Mouse (Mus musculus) E14TG2a.4 (cell line): ENCODE measurements around the gene Bpifa5.

Experiments
- CTCF ChIP-seq: conservative IDR thresholded peaks from 2 replicates; pipeline ENCODE4 v1.5.1; 2014; ENCODE audit warnings: low read length
- POU5F1 ChIP-seq: IDR thresholded peaks from 2 replicates; pipeline ENCODE4 v1.6.1; 2014; ENCODE audit warnings: low read length, borderline replicate concordance

DNA sequence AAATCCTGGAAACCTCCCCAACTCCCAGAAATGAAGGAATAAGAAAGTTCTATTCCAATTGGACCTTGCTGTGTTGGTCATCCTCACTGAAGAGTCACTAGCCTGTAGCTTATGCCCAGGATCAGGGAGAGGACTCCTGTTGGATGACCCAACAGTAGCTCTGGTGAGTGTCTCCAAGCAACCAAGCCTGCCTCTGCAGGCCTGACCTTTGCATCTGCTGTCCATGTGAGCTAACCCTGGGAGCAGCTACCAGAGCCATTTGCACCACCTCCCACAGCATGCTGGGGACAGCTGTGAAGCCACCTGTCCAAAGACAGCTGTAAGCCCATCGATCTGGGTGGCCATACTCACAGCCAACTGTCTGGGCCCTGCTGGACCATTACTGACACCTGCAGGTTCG, 32.3 kb upstream of the Bpifa5 start, which contains the start of gene Bpifa3:
- no peak for TF ChIP-seq CTCF
- TF ChIP-seq POU5F1 = no peak
